Mouse (Mus musculus): ENCODE measurements around the gene Lrrk2. TPM values are rescaled to one million over a fixed set of nuclear protein-coding genes. Genes with fewer than 3 reads are reported as not detected.
A peak's percentile ranks its signal among the peaks of the same experiment; 100 is the strongest.

The Lrrk2 gene
- polyA plus RNA-seq, 1 experiment from 2014 or later, result 8.3 TPM

DNA sequence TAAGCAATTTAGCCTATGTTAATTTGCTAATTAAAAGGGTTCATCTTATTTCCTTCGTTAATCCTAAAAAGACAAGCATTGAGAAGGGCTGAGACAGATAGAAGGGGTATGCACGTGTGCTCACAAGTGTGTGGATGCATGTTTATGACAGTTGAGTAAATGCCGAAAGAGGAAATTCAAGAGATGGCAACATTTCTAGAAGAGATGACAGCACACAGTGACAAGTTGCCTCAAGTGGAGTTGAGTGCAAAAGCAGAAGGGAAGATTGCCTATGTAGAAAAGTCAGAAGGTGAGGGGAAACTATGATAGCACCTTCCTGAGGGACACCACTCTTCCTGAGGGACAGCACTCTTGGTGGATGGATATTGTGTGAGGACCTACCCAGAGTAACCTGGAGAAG, 31.3 kb upstream of the Lrrk2 start:
- ATAC-seq (ENCODE audit: insufficient read depth), result no peak
- WGBS, result 70% methylated on average over 3 of the region's 3 CpGs
- no peak overlapping the region for H3K4me3 ChIP-seq (ENCODE audit: low read depth, low read length)

DNA sequence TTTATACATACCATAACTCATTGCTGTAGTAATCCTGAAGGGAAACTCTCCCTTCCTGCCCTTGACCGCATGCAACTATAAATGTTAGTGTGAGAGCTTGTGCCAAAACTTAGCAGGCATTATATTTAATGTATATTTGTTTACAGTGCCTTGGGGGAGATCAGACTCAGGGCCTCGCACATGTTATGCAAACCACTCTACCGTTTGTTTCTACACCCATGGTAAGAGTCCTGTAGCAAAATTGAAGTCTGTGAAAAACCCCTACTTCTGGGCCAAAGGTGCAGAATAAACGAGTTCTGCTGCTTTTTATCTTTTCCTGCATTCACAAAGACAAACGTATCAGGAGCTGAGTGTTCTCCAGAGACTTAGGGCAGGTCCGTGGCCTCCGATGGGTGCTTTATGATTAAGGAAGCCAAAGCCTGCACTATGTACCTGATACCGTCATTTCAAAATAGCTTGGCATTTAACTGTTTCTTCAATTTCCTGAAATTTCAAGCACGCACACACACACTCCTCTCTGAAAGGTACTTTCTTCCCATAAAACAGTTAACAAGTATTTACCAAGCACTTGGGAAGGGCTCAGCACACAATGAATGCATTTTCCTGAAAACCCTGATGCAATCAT, 30.2 kb upstream of the Lrrk2 start:
- WGBS, result 48% methylated on average over 9 of the region's 9 CpGs
- Histone ChIP-seq H3K4me1 (ENCODE audit: insufficient read depth) (no peaks in the 10 kb centered on the region), H3K27ac (ENCODE audit: low read depth) (no peak overlapping the region), H3K4me2 (peak overlapping the region; percentile 20; the same call in 1 of the 2 replicates), H3K36me3 (ENCODE audit: insufficient read depth) (no peaks in the 10 kb centered on the region), H3K9me3 (ENCODE audit: low read depth, low read length) (no peaks in the 10 kb centered on the region), H3K9ac (no peak overlapping the region), H3K4me3 (ENCODE audit: low read depth, low read length) (no peak overlapping the region), H3K27me3 (ENCODE audit: insufficient read depth, low read length) (no peaks in the 10 kb centered on the region)
- DNase-seq (peak; percentile 40), ATAC-seq (ENCODE audit: insufficient read depth) (peak; percentile 80)
- TF ChIP-seq CTCF (IDR thresholded peaks at IDR 0.05; ENCODE audit: low read depth), result no peak

More for the DNA sequence above, 31.3 kb upstream of the Lrrk2 start:
- no peak for DNase-seq
- no peak overlapping the region for H3K4me2 ChIP-seq
- no peaks in the 10 kb centered on the region for H3K4me1 ChIP-seq (ENCODE audit: insufficient read depth)
- H3K9ac ChIP-seq, result no peak overlapping the region
- H3K9me3 ChIP-seq (ENCODE audit: low read depth, low read length), result no peaks in the 10 kb centered on the region
- no peaks in the 10 kb centered on the region for H3K36me3 ChIP-seq (ENCODE audit: insufficient read depth)
- no peaks in the 10 kb centered on the region for H3K27me3 ChIP-seq (ENCODE audit: insufficient read depth, low read length)
- no peak overlapping the region for H3K27ac ChIP-seq (ENCODE audit: low read depth)
- TF ChIP-seq CTCF (IDR thresholded peaks at IDR 0.05; ENCODE audit: low read depth), result no peak

DNA sequence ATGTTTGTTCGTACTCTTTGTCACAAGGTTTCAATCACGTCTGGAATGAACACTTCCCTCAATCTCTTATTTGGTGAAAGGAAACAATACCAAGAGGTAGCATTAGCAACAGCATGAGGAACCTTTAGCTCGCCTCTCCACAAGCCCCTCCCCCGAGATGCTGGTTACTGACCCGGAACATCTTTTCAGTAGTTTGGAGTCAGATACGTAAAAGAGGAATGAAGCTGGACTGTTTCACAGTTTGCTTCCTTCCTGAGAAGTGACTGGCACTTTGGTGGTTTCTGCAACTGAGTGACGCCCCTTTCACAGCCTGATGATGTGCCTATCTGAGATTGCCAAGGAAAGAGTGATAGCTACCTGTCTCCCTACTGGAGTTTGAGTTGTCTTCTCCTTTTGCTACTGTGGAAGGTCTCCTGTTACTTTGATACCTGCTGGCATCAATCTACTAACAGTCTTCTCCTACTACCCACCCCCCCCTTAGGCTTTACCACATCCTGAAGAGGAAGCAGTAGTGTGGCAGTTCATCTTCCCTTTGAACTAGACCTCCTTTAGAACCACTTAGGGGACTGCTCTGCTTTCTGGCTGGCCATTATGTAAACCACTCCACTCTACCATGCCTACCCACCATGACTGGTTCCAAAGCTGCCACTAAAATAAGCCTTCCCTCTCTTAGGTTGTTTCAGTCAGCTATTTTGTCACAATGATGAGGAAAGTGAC, 29.2 kb upstream of the Lrrk2 start:
- Histone ChIP-seq H3K4me1 (ENCODE audit: insufficient read depth) (no peaks in the 10 kb centered on the region), H3K9me3 (ENCODE audit: low read depth, low read length) (no peaks in the 10 kb centered on the region), H3K27ac (ENCODE audit: low read depth) (no peak overlapping the region), H3K36me3 (ENCODE audit: insufficient read depth) (no peaks in the 10 kb centered on the region), H3K4me3 (ENCODE audit: low read depth, low read length) (no peak overlapping the region), H3K27me3 (ENCODE audit: insufficient read depth, low read length) (no peaks in the 10 kb centered on the region), H3K4me2 (no peak overlapping the region), H3K9ac (no peak overlapping the region)
- ATAC-seq (ENCODE audit: insufficient read depth) (no peak), DNase-seq (no peak)
- TF ChIP-seq CTCF (IDR thresholded peaks at IDR 0.05; ENCODE audit: low read depth), result no peak
- 68% methylated on average over 7 of the region's 7 CpGs for WGBS

DNA sequence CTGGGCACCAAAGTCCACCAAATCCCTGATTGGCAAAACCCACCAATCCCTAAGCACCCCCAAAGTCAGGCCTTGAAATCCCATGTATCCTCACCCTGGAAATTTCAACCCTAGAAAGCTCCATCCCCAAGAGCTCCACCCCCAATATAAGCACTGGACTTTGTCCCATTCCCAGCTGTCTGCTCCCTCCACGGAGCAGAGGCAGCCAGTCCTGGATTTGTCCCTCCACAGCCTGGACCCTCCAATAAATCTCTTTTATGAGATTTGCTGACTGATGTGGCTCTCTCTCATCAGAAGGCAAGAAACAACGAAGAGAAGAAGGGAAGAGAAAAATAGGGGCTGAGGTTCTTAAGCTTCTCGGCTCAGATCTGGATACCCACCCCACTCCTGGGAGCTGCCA, 22.7 kb upstream of the Lrrk2 start:
- H3K27me3 ChIP-seq (ENCODE audit: insufficient read depth, low read length), result no peaks in the 10 kb centered on the region
- H3K4me3 ChIP-seq (ENCODE audit: low read depth, low read length), result no peak overlapping the region
- H3K36me3 ChIP-seq (ENCODE audit: insufficient read depth), result no peaks in the 10 kb centered on the region
- H3K9ac ChIP-seq, result no peak overlapping the region
- ATAC-seq (ENCODE audit: insufficient read depth) (no peak), DNase-seq (no peak)
- WGBS, result 62% methylated on average over 3 of the region's 3 CpGs
- no peaks in the 10 kb centered on the region for H3K9me3 ChIP-seq (ENCODE audit: low read depth, low read length)
- no peak overlapping the region for H3K4me2 ChIP-seq
- H3K27ac ChIP-seq (ENCODE audit: low read depth), result no peak overlapping the region
- no peaks in the 10 kb centered on the region for H3K4me1 ChIP-seq (ENCODE audit: insufficient read depth)
- no peak for TF ChIP-seq CTCF (IDR thresholded peaks at IDR 0.05; ENCODE audit: low read depth)

DNA sequence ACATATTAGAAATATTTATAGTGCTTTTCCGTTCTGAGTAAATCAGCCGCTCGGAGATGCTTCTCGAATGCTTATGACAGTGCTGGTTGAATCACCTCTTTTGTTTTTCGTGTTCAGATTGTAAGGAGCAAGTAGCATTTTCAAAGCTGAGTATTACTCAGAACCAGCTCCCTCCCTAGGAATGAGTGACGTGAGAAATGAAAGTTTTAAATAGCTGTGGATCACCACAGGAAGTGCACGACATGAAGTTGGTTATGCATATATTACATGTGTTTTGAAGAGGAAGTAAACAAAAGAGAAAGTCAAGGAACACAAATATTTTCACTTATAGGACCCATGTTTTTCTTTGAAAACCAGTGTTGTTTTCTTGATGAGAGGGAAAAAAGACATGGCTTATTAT, 21.5 kb upstream of the Lrrk2 start:
- ATAC-seq (ENCODE audit: insufficient read depth) (no peak), DNase-seq (no peak)
- Histone ChIP-seq H3K27ac (ENCODE audit: low read depth) (no peak overlapping the region), H3K36me3 (ENCODE audit: insufficient read depth) (no peaks in the 10 kb centered on the region), H3K4me3 (ENCODE audit: low read depth, low read length) (no peak overlapping the region), H3K4me2 (no peak overlapping the region), H3K9me3 (ENCODE audit: low read depth, low read length) (no peaks in the 10 kb centered on the region), H3K9ac (no peak overlapping the region), H3K27me3 (ENCODE audit: insufficient read depth, low read length) (no peaks in the 10 kb centered on the region), H3K4me1 (ENCODE audit: insufficient read depth) (no peaks in the 10 kb centered on the region)
- no peak for TF ChIP-seq CTCF (IDR thresholded peaks at IDR 0.05; ENCODE audit: low read depth)
- 46% methylated on average over 7 of the region's 7 CpGs for WGBS

DNA sequence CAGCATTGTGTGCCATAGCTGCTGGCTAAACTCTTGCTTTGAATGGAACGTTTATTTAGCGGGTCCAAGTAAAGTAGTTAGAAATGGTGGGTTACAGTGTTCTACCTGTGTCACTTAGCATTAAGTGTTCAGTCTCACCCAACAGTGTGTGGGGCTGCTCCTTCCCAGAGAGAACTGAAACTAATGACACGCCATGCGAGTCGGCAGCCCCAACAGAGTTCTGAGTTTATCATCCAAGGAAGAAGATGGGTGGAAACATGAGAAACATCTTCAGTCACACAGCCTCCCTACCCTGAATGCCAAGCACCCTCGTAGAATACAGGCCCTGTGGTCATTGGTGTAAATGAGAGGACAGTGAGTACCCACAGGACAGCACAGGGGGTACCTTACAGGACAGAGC, 14.7 kb upstream of the Lrrk2 start:
- no peak overlapping the region for H3K27ac ChIP-seq (ENCODE audit: low read depth)
- TF ChIP-seq CTCF (IDR thresholded peaks at IDR 0.05; ENCODE audit: low read depth), result no peak
- WGBS, result 86% methylated on average over 6 of the region's 6 CpGs
- ATAC-seq (ENCODE audit: insufficient read depth) (no peak), DNase-seq (no peak)
- H3K4me1 ChIP-seq (ENCODE audit: insufficient read depth), result no peaks in the 10 kb centered on the region
- H3K36me3 ChIP-seq (ENCODE audit: insufficient read depth), result no peaks in the 10 kb centered on the region
- H3K27me3 ChIP-seq (ENCODE audit: insufficient read depth, low read length), result no peaks in the 10 kb centered on the region
- H3K9ac ChIP-seq, result no peak overlapping the region
- no peaks in the 10 kb centered on the region for H3K9me3 ChIP-seq (ENCODE audit: low read depth, low read length)
- no peak overlapping the region for H3K4me3 ChIP-seq (ENCODE audit: low read depth, low read length)
- H3K4me2 ChIP-seq, result no peak overlapping the region

DNA sequence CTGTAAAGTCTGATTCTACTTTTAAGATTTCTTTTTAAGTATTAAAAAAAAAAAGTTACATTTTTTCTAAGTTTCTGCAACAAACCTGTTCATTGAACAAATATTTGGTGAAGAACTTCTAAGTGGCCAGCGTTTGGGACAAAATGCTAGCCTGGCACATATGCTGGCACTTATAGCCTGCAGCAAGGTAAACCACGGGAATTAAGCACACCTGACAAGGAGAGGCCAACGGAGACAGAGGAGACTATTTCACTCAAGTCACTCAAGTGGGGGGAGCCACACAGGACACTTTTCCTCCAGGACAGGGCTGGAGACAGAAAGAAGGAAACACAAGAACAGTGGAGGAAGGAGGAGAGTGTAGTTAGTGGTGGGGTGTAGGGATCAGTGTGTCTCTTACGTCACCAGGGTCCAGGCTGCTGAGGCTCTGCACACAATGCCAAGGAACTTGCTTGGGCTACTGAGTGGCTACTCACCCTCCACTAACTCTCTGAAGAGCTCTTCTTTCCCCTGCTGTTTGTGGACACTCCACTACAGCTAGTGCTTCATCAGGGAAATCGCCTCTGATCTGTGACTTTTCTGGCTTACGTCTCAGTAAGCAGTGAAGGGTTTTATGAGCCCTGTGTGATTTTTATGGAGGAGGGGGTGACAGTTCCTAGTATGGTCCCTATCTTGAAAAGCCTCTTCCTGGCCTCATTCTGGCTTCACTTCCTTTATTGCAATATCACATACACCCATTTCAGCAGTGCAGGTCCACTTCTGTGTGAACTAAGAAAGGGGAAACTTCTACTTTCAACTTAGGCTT, 12.5 kb upstream of the Lrrk2 start:
- Histone ChIP-seq H3K4me2 (no peak overlapping the region), H3K9ac (no peak overlapping the region), H3K4me1 (ENCODE audit: insufficient read depth) (no peaks in the 10 kb centered on the region), H3K27me3 (ENCODE audit: insufficient read depth, low read length) (no peaks in the 10 kb centered on the region), H3K9me3 (ENCODE audit: low read depth, low read length) (no peaks in the 10 kb centered on the region), H3K4me3 (ENCODE audit: low read depth, low read length) (no peak overlapping the region), H3K36me3 (ENCODE audit: insufficient read depth) (no peaks in the 10 kb centered on the region), H3K27ac (ENCODE audit: low read depth) (no peak overlapping the region)
- DNase-seq (no peak), ATAC-seq (ENCODE audit: insufficient read depth) (0 out of 2 replicates have a peak, but pooled peaks have one; percentile 41)
- 59% methylated on average over 6 of the region's 6 CpGs for WGBS
- no peak for TF ChIP-seq CTCF (IDR thresholded peaks at IDR 0.05; ENCODE audit: low read depth)
